Mouse (Mus musculus) thymus, postnatal 25 days (tissue): Measurements from ENCODE around the gene Trip10.
A peak's percentile ranks its signal among the peaks of the same experiment; 100 is the strongest.
"Not testable (repeated sequence)": the region's sequence is repeated elsewhere in the genome, so short reads cannot be mapped to it uniquely, and the experiment has no call there.

Experiments
- DNase-seq: peaks from one replicate; pipeline ENCODE4 v3.0.0; 2022

Trip10 gene

GRCm38 (mm10) chr17:57264972-57265945 lies 16.0 kb downstream of the Trip10 start:
- DNase-seq = peak; percentile 55

GRCm38 (mm10) chr17:57267556-57268126 lies 18.4 kb downstream of the Trip10 start:
- DNase-seq = no peak

GRCm38 (mm10) chr17:57271301-57271700 lies 22.0 kb downstream of the Trip10 start:
- no peak for DNase-seq

- DNase-seq = no peak
Measured at GRCm38 (mm10) chr17:57273846-57274245, 24.6 kb downstream of the Trip10 start.

- no peak for DNase-seq
Measured at GRCm38 (mm10) chr17:57274686-57275085, 25.4 kb downstream of the Trip10 start.

GRCm38 (mm10) chr17:57275111-57275996 lies 26.1 kb downstream of the Trip10 start:
- peak; percentile 85 for DNase-seq

GRCm38 (mm10) chr17:57275997-57276351 lies 26.7 kb downstream of the Trip10 start:
- DNase-seq = no peak

GRCm38 (mm10) chr17:57276634-57277121 lies 27.4 kb downstream of the Trip10 start:
- peak; percentile 80 for DNase-seq

GRCm38 (mm10) chr17:57277598-57278261 lies 28.5 kb downstream of the Trip10 start:
- DNase-seq = not testable (repeated sequence)

- no peak for DNase-seq
Measured at GRCm38 (mm10) chr17:57278537-57278936, 29.3 kb downstream of the Trip10 start.

GRCm38 (mm10) chr17:57278943-57279590 lies 29.8 kb downstream of the Trip10 start, which contains the start of gene Vav1:
TSS of gene Vav1 (plus strand) at chr17:57279100.
- peak; percentile 89 for DNase-seq

GRCm38 (mm10) chr17:57279591-57280224 lies 30.5 kb downstream of the Trip10 start:
- peak; percentile 75 for DNase-seq

- DNase-seq = no peak
Measured at GRCm38 (mm10) chr17:57280411-57280810, 31.2 kb downstream of the Trip10 start.

GRCm38 (mm10) chr17:57283906-57284305 lies 34.7 kb downstream of the Trip10 start:
- no peak for DNase-seq

- DNase-seq = no peak
Measured at GRCm38 (mm10) chr17:57285077-57285476, 35.8 kb downstream of the Trip10 start.

GRCm38 (mm10) chr17:57286718-57287355 lies 37.6 kb downstream of the Trip10 start:
- DNase-seq = peak; percentile 38

- no peak for DNase-seq
Measured at GRCm38 (mm10) chr17:57289252-57289651, 40.0 kb downstream of the Trip10 start.

- peak; percentile 57 for DNase-seq
Measured at GRCm38 (mm10) chr17:57290001-57290670, 40.9 kb downstream of the Trip10 start.

- DNase-seq = no peak
Measured at GRCm38 (mm10) chr17:57290671-57291055, 41.4 kb downstream of the Trip10 start.

GRCm38 (mm10) chr17:57292302-57292701 lies 43.0 kb downstream of the Trip10 start:
- DNase-seq = no peak
